Mouse (Mus musculus) lung, postnatal 14 days (tissue): ENCODE results near the gene Pkn3.

Experiments
- DNase-seq: peaks from one replicate; pipeline ENCODE4 v3.0.0; 2021

Pkn3 gene

DNA sequence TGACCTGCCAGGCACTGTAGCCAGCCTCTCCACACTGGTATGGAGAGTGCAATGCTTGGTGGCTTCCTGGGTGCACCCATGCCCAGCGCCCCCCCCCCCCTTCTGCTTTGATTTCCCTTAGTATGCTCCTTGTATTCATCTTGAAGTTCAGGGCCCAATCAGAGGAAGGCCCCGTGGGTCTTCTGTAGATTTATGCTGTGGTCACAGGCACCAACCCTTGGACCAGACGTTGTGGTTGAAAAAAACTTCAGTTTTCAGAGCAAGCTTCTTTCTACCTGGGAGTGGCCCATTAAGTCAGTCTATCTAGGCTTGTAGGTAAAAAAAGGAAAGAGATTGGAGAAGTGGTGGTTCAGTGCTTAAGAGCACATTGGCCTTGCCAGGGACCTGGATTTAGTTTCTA is 13.7 kb upstream of the Pkn3 start:
- no peak for DNase-seq

DNA sequence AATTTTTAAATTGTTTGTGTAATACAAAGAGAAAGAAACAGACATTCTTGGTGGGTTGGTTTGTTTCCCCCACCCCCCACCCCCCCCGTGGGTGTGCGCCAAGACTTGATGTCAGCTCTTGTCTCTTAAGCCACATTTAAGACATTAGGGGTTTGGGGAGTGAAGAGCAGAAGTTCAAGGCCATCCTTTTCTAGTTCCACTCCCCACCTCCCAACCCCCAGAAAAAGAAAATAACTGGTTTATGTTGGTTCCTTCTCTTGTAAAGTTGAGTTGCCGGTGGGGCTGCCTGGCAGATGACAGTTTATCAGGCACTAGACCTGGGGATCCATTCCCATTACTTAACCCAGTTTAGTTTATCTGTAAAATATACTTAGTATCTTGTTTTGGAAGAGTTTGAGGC is 13.2 kb upstream of the Pkn3 start:
- DNase-seq: no peak

DNA sequence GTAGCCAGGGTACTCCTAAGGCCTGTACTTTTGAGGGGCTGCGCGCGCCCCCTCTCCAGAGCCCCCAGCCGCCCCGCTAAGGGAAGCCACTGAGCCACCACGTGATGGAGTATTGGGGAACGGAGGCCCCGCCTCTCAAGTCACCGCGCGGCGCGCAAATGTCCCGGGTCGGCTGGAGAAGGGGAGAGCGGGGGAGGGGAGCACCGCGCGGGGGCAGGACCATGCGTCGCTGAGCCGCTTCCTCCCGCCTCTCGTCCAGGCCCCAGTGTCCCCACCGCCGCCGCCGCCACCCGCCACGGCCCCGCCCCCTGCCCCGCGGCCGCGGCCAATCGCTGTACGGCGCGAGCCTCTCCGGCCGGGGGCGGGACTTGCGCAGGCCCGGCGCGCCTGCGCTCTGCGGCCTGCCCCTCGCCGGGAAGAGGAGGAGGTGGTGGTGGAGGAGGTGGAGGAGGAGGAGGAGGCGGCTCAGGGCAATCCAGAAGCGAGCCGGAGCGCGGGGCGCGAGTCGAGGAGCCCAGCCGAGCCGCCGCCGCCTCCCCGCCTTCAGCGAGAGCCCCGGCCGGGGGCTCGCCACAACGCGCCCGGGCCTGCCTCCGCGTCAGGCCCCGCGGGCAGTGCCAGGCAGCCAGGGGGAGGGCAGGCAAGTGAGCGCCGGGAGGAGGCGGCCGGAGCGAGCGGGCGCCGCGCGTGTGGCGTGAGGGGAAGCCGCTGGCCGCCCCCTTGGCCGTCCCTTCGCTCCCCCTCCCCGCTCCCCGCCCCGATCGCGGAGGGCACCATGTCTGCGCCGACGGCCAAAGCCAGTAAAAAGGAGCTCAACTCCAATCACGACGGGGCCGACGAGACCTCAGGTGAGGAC is 11.2 kb upstream of the Pkn3 start:
- peak; percentile 95 for DNase-seq

DNA sequence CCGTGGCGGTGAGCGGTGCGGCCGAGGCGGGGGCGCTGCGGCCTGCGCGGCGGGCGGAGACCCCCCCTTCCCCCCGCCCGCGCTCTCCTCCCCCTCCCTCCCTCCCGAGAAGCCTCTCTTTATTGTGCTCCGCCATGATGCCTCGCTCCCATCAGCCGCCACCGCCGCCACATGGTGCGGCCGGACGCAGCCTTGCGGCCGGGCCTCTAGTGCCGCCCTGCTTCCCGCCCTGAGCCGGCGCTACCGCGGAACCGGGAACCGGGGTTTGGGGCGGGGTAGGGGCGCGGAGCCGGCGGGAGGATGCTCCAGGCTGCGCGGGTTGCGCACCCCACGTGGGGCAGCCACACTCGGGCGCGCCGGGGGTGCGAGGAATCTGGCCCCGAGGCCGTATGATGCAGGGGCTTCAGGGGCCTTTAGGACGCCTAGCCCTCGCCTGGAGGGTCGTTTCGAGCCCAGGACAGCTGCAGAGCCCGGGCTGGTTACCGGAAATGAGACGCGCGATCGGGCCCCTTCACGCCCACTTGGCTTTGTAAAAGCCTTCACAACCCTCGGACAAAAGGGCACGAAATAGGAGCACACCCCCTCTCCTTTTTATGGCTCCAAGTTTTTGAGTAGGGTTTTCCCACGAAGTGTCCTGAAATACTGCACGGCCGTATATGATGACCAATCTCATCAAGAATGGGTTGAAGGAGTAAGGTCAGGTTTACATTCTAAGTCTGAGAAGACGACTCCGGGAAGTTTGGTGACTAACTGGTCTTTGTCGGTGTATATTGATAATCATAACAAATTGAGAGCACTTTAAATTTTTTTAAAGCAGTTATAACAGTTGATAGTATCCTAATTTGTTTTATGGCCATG is 10.2 kb upstream of the Pkn3 start:
- DNase-seq: peak; percentile 37

DNA sequence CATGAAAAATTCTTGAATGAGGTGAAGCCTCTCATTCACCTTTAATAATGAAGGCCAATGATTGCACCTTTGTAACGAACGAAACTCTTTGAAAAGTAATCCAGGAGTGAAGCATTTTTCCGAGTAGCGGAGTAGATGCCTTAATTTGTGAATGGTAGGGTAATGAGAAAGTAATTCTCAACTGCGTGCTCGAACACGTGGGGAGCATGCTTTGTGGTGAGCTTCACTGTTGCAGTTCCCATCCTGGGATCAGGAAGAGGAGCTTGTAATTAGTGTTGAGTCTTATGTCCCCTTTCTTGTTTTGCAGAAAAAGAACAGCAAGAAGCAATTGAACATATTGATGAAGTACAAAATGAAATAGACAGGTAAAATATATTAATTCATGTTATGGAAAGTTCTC is 9.5 kb upstream of the Pkn3 start:
- DNase-seq: no peak

DNA sequence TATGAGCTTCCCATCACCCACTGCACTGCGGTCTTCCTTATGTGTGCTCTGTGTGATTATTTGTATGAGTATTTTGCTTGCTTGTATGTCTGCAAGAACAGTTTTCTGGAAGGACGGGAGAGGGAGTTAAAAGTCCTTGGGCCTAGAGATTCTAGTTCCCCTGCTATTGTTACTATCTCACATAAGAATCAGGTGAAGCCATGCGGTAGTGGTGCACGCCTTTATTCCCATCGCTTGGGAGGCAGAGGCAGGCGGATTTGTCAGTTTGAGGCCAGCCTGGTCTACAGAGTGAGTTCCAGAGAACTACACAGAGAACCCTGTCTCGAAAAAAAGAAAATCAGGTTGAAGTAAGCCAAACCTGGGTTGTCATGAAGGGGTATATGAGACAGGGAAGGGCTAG is 4.6 kb upstream of the Pkn3 start:
- no peak for DNase-seq

DNA sequence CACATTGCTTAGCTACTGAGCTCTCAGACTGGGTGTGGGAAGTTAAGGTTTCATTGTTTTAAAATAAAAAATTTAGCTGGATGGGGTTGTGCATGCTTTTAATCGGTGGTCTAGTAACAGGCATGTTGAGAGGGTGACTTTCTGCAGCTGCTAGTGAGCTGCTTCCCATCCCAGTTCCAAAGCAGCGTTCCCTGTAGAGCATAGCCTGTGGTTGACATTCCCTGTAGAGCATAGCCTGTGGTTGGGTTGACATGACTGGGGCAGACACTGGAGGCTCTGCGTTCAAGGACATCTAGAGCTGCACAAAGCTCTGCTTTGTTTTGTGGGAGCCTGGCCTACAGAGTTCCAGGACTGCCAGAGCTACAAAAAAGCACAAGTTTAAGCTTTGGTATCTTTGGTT is 4.2 kb upstream of the Pkn3 start:
- no peak for DNase-seq

DNA sequence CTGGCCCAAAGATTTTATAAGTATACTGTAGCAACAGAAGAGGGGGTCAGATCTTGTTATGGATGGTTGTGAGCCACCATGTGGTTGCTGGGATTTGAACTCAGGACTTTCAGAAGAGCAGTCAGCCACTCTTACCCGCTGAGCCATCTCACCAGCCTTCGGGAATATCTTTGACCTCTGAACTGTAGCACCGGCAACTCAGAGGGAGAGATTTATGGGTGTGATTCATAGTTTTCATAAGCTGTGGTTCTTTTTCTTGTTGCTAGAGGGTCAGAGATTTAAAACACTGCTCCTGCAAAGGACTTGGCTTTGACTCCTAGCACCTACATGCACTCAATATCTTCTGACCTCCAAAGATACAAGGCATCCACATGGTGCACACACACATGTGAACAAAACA is 1.9 kb upstream of the Pkn3 start:
- DNase-seq: no peak

DNA sequence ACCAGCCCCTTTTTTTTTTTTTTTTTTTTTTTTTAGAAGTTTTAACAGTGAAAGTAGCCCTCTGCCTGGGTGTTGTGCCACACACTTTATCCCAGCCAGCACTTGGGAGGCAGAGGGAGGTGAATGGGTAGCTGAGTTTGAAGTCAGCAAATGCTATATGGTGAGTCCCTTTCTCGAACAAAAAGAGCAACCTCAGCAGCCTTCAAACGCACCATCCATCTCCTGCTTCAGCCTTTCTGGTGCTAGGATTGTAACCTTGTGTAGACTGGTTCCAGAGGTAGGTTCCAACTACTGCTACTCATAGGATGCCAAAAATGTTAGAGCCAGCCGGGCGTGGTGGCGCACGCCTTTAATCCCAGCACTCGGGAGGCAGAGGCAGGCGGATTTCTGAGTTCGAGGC is 1.0 kb upstream of the Pkn3 start:
- DNase-seq: no peak

DNA sequence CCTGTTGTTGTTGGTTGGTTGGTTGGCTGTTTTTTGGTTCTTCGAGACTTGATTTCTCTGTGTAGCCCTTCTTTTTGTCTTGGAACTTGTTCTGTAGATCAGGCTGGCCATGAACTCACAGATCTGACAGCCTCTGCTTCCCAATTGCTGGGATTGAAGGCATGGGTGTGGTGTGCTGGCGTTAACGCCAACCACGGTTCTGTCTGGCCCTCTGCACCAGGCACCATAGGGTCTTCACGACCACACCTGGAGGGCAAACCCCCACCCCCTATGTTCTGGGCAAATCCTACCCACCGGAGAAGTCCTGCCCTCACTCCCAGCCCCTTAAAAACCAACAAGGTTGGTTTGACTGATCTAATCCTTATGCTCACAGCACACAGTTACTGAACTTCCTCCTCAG is 525 bp upstream of the Pkn3 start:
- DNase-seq: no peak

DNA sequence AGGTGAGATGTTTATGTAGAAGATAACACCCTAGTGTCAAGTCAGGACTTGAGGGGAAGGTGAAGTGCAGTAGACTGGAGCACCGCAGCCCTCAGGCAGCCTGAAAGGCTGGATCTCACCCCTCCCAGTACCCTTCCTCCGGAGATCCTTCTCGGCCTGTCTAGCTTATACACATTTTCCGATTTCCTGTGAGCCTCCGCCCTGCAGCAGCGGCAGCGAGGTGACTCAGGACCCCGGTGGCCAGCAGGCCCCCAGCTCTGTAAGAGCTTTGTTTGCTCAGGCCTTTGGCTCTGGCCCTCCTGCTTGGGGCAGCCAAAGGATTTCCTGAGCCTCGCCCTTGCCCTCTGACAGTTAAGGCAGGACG is 847 bp downstream of the Pkn3 start:
- peak; percentile 31 for DNase-seq

DNA sequence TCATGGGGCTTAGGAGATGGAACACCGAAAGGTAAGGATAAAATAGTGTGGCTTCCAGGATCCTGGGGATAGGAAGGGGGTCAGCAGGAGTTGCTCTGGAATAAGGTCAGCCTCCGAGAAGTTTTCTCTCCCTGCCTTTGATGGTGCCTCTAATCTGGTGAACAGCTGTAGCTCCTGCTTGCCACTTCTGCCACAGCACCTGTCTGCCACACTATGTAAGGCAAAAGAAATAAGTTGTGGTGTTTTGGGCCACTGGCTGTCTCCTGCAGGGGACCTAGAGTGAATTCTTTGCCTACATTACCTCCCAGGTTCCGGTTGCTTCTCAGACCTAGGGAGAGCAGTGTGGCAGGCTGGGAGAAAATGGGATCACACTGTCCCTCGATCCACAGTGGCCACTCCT is 1.3 kb downstream of the Pkn3 start:
- DNase-seq: no peak

DNA sequence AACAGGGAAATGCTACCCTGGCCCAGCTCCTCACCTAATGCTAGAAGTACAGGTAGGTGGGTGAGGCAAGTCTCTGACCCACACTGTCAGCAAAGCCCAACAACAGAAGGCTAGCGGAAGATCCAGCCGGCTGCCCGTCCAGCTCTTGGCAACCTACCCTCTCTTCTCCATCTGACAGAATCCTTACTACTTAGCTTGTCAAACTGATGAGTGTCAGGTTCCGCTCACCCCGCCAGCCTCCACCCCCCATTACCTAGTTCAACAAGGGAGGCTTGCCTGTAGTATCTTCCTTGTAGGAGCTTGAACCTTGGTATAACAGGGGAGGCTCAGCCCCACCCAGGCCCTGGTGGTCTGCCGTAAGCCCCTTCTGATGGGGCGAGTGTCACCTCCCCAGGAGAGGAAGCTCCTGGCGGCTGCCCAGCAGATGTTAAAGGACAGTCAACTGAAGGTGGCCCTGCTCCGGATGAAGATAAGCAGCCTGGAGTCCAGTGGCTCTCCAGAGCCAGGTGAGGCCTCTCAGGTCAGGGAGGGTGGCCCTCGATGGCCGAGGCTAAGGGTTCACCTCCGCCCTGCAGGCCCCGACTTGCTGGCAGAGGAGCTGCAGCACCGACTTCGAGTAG is 2.8 kb downstream of the Pkn3 start:
- no peak for DNase-seq

DNA sequence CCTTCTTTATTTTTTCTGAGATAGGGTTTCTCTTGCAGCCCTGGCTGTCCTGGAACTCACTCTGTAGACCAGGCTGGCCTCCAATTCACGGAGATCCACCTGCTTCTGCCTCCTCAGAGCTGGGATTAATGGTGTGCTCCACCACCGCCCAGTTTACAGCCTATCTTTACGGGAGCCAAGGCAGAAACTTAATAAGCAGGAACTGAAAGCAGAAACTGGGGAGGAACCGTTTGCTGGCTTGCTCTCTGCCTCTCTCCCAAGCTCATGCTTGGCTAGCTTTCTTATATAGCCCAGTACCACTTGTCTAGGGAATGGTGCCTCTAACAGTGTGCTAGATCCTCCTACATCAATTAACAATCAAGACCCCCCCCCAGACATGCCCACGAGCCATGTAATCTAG is 6.6 kb downstream of the Pkn3 start:
- DNase-seq: no peak

DNA sequence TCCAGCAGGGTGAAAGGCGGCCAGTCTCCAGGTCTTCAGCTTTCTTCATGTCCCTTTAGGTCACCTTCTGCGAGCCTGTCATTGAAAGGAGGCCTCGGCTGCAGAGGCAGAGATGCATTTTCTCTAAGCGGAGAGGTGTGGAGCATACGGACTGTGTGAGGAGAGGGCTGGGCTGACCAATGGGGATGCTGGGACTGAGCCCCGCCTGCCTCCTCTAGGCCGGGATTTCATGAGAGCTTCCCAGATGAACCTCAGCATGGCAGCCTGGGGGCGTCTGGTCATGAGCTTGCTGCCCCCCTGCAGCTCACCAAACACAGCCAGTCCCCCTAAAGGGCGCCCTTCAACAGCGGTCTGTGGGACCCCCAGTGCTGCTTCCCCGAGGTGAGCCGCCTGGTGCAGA is 7.1 kb downstream of the Pkn3 start:
- no peak for DNase-seq

DNA sequence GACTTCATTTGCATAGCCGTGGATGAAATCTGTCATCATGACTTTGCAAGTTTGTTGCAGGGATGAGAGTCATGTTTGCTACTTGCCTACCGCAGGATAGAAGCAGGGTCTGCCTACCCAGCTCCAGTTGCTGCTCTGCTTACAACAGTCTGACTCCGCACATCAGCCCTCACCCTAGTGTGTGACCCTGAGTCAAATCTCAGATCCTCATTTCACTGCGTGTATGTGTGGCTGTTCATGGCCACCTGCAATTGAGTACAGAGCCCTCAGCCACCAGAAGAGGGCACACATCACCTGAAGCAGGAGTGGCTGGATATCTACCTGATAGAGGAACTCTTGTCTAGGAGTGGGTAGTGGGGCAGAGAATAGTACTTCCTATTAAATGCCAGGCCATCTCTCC is 9.8 kb downstream of the Pkn3 start:
- DNase-seq: no peak

DNA sequence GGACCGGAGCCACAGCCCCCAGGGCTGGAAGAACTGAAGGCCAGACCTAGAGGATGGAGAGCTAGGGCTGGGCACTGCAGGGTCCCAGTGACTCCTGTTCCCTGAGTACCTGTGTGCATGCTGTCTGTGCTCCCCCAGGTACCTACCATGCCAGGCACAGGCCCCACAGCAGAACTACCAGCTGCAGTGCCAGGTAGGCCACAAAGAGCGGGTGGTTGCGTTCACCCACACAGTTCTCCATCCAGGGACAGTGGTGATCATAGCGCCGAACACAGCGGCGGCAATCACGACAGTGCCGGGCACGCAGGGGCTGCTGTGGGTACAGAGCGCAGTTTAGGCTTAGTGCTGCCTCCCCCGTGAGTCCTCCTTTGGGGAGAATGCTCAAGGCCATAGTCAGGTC is 14.0 kb downstream of the Pkn3 start:
- DNase-seq: no peak

DNA sequence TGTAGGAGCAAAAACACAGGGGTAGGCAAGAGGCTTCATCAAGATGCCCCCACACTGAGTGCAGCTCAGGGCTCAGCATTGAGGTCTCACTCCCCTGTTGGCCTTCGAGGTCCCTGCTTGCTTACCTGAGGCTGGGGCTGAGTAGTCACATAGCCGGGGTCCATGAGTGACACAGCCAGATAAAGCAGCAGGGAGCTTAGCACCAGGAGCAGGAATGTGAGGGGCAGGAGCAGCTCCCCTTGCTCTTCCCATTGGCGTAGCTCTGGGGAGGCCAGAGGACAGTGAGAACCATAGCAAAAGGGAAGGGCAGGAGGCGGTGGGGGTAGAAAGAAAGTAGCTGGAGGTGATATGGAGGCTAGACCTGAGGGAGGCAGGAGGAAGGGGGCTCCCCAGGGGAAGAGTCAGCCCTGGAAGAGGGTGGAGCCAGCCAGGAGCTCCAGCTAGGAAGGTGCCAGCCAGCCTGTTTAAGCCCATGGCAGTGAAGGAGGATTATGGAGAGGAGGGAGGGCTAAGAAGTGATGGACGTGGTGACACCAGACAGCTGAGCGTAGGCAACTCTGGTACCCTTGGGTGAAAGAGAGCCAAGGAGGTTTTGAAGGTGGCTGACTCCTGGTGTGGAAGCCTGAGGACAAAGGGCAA is 14.9 kb downstream of the Pkn3 start:
- no peak for DNase-seq

DNA sequence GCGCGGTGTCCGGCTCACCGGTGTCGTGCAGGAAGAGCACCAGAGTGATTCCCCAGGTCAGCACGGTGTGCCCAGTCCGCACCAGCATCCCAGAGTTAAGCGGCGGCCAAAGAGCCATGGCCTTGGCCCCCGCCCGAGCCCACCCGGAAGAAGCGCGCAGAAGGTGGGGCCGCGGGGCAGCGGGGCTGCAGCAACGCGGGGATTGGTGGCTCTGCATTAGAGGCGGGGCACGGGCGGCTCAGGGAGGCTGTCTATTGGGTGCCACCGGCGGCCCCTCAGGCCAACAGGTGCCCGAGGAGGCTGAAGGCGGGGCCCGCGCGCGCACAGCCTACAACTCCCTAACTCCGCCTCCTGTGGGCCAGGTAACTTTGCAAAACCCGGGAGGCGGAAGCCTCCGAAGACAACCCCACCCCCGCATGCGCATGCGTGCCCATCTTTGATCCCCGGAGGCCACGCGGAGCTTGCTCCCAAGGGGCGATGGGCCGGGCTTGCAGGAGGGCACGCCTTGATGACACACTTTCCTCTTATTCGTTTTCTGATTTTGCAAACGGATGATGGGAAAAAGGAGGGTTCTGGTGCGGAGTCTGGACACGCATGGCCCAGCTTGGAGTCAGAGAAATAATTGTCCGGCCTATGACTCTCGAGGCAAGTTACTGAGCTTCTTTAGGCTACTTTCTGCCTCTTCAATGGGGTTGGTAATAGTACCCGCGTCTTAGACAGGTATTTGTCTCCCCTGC is 16.2 kb downstream of the Pkn3 start, which contains the start of gene Zdhhc12:
TSS of gene Zdhhc12 (minus strand) at position 178 of the 737 bp plus-strand sequence.
- DNase-seq: peak; percentile 94

DNA sequence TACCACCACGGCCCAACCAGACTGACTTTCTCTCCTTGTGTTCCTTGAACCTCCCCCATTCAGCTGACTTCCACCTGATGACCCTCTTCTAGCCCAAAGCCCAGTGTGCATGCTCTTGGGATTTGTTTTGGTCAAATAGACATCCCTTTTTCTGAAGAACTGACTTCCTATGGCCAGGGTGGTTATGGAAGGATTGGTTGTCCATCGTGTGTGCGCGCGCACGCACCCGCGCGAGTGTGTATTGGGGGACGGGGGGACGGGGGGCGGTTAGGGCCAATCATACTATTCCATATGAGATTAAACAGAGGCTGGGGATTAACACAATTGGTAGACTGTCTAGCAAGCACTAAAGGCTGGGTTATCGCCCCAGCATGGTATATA is 16.7 kb downstream of the Pkn3 start:
- DNase-seq: no peak

DNA sequence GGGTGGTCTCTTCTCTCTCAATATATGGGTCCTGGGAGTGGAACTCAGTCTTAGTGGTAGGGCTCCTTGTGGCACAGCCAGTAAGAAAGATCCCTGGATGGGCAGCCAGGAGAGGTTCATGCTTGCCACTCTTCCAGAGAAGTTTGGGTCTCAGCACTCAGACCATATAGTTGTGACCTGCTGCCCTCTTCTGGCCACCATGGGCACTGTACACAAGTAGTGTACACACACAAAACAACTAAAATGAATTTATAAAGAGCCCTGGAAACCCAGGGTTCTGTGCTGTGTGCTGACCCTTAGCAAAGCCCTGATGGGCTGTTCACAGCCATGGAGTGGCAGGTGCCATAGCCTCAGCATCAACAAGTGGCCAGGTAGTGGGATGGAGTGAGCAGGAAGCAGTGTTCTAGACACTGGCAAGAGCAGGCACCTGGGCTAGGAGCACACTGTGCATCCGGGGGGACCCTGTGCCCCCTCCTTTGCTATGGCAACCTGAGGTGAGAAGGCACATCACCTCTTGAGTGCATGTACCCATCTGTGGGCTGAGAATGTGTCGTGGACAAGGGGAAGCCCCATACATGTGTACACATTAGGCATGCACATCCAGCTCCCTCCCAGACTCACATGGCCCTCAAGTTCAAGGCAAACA is 18.5 kb downstream of the Pkn3 start:
- DNase-seq: peak; percentile 76

DNA sequence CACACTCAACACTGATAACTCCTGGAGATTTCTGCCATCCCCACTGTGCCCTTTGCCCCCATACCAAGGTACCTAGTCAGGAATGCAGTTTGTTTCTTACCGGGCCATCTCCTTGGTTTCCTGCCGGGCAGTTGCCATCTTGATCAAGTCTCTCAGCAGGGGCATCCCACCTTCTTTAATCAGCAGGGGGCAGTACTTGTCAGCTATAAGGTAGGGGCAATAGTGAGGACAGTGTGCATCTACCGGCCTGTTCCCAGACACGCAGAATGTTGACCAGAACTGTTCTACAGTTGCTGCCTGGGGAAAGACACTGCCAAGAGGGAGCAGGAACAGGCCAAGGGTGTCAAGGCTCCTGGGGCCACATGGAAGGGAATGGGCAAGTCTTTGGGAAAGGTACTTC is 22.7 kb downstream of the Pkn3 start:
- no peak for DNase-seq
